Mouse (Mus musculus) CH12.LX (cell line): Measurements from ENCODE around the gene Vmn1r65. TPM values are rescaled to one million over a fixed set of nuclear protein-coding genes. Genes with fewer than 3 reads are reported as not detected.
"Not testable (repeated sequence)": the region's sequence is repeated elsewhere in the genome, so short reads cannot be mapped to it uniquely, and the experiment has no call there.

Experiments
- DNase-seq: peaks from one replicate; pipeline ENCODE4 v3.0.0-alpha.2; 2013; ENCODE audit errors: extremely low read depth
- H3K27ac ChIP-seq: 2 replicates; pipeline ENCODE4 v1.5.1; 2012; ENCODE audit warnings: low read depth, mild to moderate bottlenecking, control low read depth, moderate library complexity; ENCODE audit not compliant: insufficient read depth
- H3K27me3 ChIP-seq: replicated peaks from 2 replicates; pipeline ENCODE3; 2012; ENCODE audit warnings: inconsistent platforms
- H3K36me3 ChIP-seq, 2 experiments: replicated peaks in 1 of 2; 2 replicates each; pipeline versions ENCODE3 to v1.6.1; 2012; ENCODE audit warnings: inconsistent platforms in 1 of 2, low read length in 1 of 2, mild to moderate bottlenecking in 1 of 2, mixed read lengths in 1 of 2, moderate library complexity in 1 of 2; ENCODE audit not compliant: control insufficient read depth in 1 of 2, insufficient read depth in 1 of 2
- H3K4me1 ChIP-seq, 2 experiments: 2 replicates each; pipeline ENCODE4 v1.6.1; 2012; ENCODE audit warnings: inconsistent platforms in 1 of 2, moderate library complexity in 1 of 2; ENCODE audit not compliant: insufficient read depth in 2 of 2, control insufficient read depth in 1 of 2
- H3K4me2 ChIP-seq: 2 replicates; pipeline ENCODE4 v1.6.1; 2012; ENCODE audit warnings: low read depth, mild to moderate bottlenecking, control low read depth; ENCODE audit not compliant: poor library complexity, insufficient read depth, severe bottlenecking
- H3K4me3 ChIP-seq, 3 experiments: fragments of 150-350 bp in 1 of 3; sonication (generic) in 1 of 3; replicated peaks in 1 of 3; 2 replicates each; pipeline versions ENCODE3 to v1.5.1; 2011 to 2012; ENCODE audit warnings: low read depth in 2 of 3, low read length in 2 of 3, mild to moderate bottlenecking in 2 of 3, moderate library complexity in 2 of 3, control low read depth in 1 of 3, improper control_type of control experiment in 1 of 3, inconsistent platforms in 1 of 3, mixed read lengths in 1 of 3; ENCODE audit not compliant: poor library complexity in 1 of 3
- H3K79me2 ChIP-seq: replicated peaks from 2 replicates; pipeline ENCODE4 v1.6.1; 2012; ENCODE audit warnings: mild to moderate bottlenecking, moderate library complexity; ENCODE audit not compliant: control insufficient read depth, poor library complexity, insufficient read depth, severe bottlenecking; ENCODE audit errors: extremely low read depth
- H3K9ac ChIP-seq: 2 replicates; pipeline ENCODE4 v1.6.1; 2012; ENCODE audit warnings: low read depth, mild to moderate bottlenecking, control low read depth, moderate library complexity; ENCODE audit not compliant: insufficient read depth
- H3K9me3 ChIP-seq: replicated peaks from 2 replicates; pipeline ENCODE3; 2012; ENCODE audit warnings: low read length, inconsistent platforms, mixed read lengths
- BHLHE40 ChIP-seq: IDR thresholded peaks from 2 replicates; pipeline ENCODE4 v1.6.1; 2011; ENCODE audit warnings: mild to moderate bottlenecking, low read depth, low read length, improper control_type of control experiment
- CHD1 ChIP-seq: IDR thresholded peaks from 2 replicates; pipeline ENCODE4 v1.6.1; 2012; ENCODE audit warnings: low read depth, low read length, improper control_type of control experiment, inconsistent platforms
- CHD2 ChIP-seq: IDR thresholded peaks from 2 replicates; pipeline ENCODE4 v1.6.1; 2011; ENCODE audit warnings: low read length, improper control_type of control experiment
- EP300 ChIP-seq: IDR thresholded peaks from 2 replicates; pipeline ENCODE4 v1.6.1; 2011; ENCODE audit warnings: low read length, improper control_type of control experiment
- ETS1 ChIP-seq: conservative IDR thresholded peaks from 2 replicates; pipeline ENCODE4 v1.6.1; 2012; ENCODE audit warnings: low read depth, mild to moderate bottlenecking, inconsistent platforms, low read length, improper control_type of control experiment, moderate library complexity
- GABPA ChIP-seq: IDR thresholded peaks from 2 replicates; pipeline ENCODE4 v1.6.1; 2012; ENCODE audit warnings: low read depth, low read length, improper control_type of control experiment, inconsistent platforms; ENCODE audit not compliant: insufficient replicate concordance
- IRF4 ChIP-seq: IDR thresholded peaks from 2 replicates; pipeline ENCODE4 v1.6.1; 2014; ENCODE audit warnings: low read depth, mild to moderate bottlenecking, inconsistent platforms, low read length, improper control_type of control experiment
- JUN ChIP-seq: IDR thresholded peaks from 2 replicates; pipeline ENCODE4 v1.6.1; 2011; ENCODE audit warnings: low read depth, mild to moderate bottlenecking, low read length, improper control_type of control experiment, moderate library complexity; ENCODE audit not compliant: insufficient read depth
- JUND ChIP-seq: conservative IDR thresholded peaks from 2 replicates; pipeline ENCODE4 v1.6.1; 2011; ENCODE audit warnings: low read depth, low read length, improper control_type of control experiment
- KAT2A ChIP-seq: IDR thresholded peaks from 2 replicates; pipeline ENCODE4 v1.6.1; 2012; ENCODE audit warnings: low read length, improper control_type of control experiment, inconsistent platforms; ENCODE audit not compliant: insufficient replicate concordance
- MAX ChIP-seq: IDR thresholded peaks from 2 replicates; pipeline ENCODE4 v1.6.1; 2011; ENCODE audit warnings: low read length, improper control_type of control experiment
- MAZ ChIP-seq: IDR thresholded peaks from 2 replicates; pipeline ENCODE4 v1.6.1; 2012; ENCODE audit warnings: low read depth, mild to moderate bottlenecking, inconsistent platforms, low read length, improper control_type of control experiment, moderate library complexity
- MEF2A ChIP-seq: IDR thresholded peaks from 2 replicates; pipeline ENCODE4 v1.6.1; 2014; ENCODE audit warnings: low read depth, mild to moderate bottlenecking, inconsistent platforms, low read length, improper control_type of control experiment, borderline replicate concordance
- MXI1 ChIP-seq: IDR thresholded peaks from 2 replicates; pipeline ENCODE4 v1.6.1; 2011; ENCODE audit warnings: mild to moderate bottlenecking, low read depth, low read length, improper control_type of control experiment
- MYC ChIP-seq: IDR thresholded peaks from 2 replicates; pipeline ENCODE4 v1.6.1; 2011; ENCODE audit warnings: low read depth, mild to moderate bottlenecking, improper control_type of control experiment, low read length
- NRF1 ChIP-seq: IDR thresholded peaks from 2 replicates; pipeline ENCODE4 v1.6.1; 2014; ENCODE audit warnings: low read depth, mild to moderate bottlenecking, inconsistent platforms, low read length, improper control_type of control experiment, moderate library complexity
- PAX5 ChIP-seq: IDR thresholded peaks from 2 replicates; pipeline ENCODE4 v1.6.1; 2012; ENCODE audit warnings: low read length, inconsistent platforms, mixed read lengths
- POLR2AphosphoS2 ChIP-seq: IDR thresholded peaks from 2 replicates; pipeline ENCODE4 v1.6.1; 2011; ENCODE audit warnings: low read depth, low read length, improper control_type of control experiment
- RAD21 ChIP-seq: IDR thresholded peaks from 2 replicates; pipeline ENCODE4 v1.6.1; 2011; ENCODE audit warnings: low read depth, mild to moderate bottlenecking, low read length, improper control_type of control experiment, moderate library complexity
- RCOR1 ChIP-seq: conservative IDR thresholded peaks from 2 replicates; pipeline ENCODE4 v1.6.1; 2012; ENCODE audit warnings: low read depth, mild to moderate bottlenecking, inconsistent platforms, low read length, improper control_type of control experiment
- SIN3A ChIP-seq: IDR thresholded peaks from 2 replicates; pipeline ENCODE4 v1.6.1; 2012; ENCODE audit warnings: low read length, improper control_type of control experiment, inconsistent platforms
- TCF12 ChIP-seq: IDR thresholded peaks from 2 replicates; pipeline ENCODE4 v1.6.1; 2014; ENCODE audit warnings: low read depth, mild to moderate bottlenecking, inconsistent platforms, low read length, improper control_type of control experiment
- USF1 ChIP-seq: IDR thresholded peaks from 2 replicates; pipeline ENCODE4 v1.6.1; 2014; ENCODE audit warnings: low read depth, mild to moderate bottlenecking, inconsistent platforms, low read length, improper control_type of control experiment
- ZC3H11A ChIP-seq: IDR thresholded peaks from 2 replicates; pipeline ENCODE4 v1.6.1; 2012; ENCODE audit warnings: low read depth, mild to moderate bottlenecking, inconsistent platforms, low read length, improper control_type of control experiment
- ZMIZ1 ChIP-seq: IDR thresholded peaks from 2 replicates; pipeline ENCODE4 v1.6.1; 2012; ENCODE audit warnings: low read depth, mild to moderate bottlenecking, inconsistent platforms, low read length, improper control_type of control experiment
- dilution Hi-C: fragments of 300-500 bp; cut with MboI; formaldehyde crosslinking; loops from 2 replicates; pipeline ENCODE4 v1.14.3; 2020; ENCODE audit warnings: low sequenced_read_pairs; ENCODE audit not compliant: extremely low pct_unique_long_range_greater_than_20kb, extremely low pct_ligation_motif_present
- in situ Hi-C: fragments of 300-500 bp; cut with MboI; formaldehyde crosslinking; loops from 3 replicates; pipeline ENCODE4 v1.14.3; 2019; ENCODE audit warnings: low sequenced_read_pairs, low pct_ligation_motif_present, low pct_unique_long_range_greater_than_20kb, mixed read lengths
- polyA plus RNA-seq: library from polyadenylated mRNA; unstranded; fragments of >175 nt; gene quantifications from 2 replicates; pipeline ENCODE4 v1.2.1, GENCODE M21; 2012; ENCODE audit warnings: low read depth; ENCODE audit not compliant: insufficient read length
- total RNA-seq, 2 experiments: library from RNA; depleted of rRNA; stranded (reverse); fragments of 300-350 nt in 1 of 2; fragments of >200 nt in 1 of 2; gene quantifications; 2 replicates each; pipeline ENCODE4 v1.2.3; 2012 to 2014

Gene Vmn1r65
- total RNA-seq (2012; rRNA removed) (not detected in 2 replicates), total RNA-seq (2014; rRNA removed) (not detected in 2 replicates), polyA plus RNA-seq (not detected in 2 replicates)

GRCm38 (mm10) chr7:6010910-6011309 lies at the start of gene Vmn1r65:
TSS of gene Vmn1r65 (minus strand) at chr7:6011010.
- Histone ChIP-seq H3K4me3 (no peak within 1 kb of the TSS), H3K4me1 (no peaks in the 10 kb centered on the region), H3K9ac (no peak within 1 kb of the TSS), H3K36me3 (no peaks in the 10 kb centered on the region), H3K4me2 (no peak within 1 kb of the TSS), H3K79me2 (no peaks in the 10 kb centered on the region), H3K27ac (no peak within 1 kb of the TSS), H3K27me3 (peaks cover 23% of the 10 kb centered on the region), H3K9me3 (no peaks in the 10 kb centered on the region)
- TF ChIP-seq JUN: no peak
- TF ChIP-seq MYC: no peak
- no peak for TF ChIP-seq CHD1
- TF ChIP-seq NRF1: no peak
- no peak for TF ChIP-seq USF1
- no peak for TF ChIP-seq CHD2
- no peak for TF ChIP-seq BHLHE40
- TF ChIP-seq RCOR1: no peak
- TF ChIP-seq KAT2A: no peak
- TF ChIP-seq IRF4: no peak
- no peak for TF ChIP-seq JUND
- no peak for TF ChIP-seq ETS1
- no peak for TF ChIP-seq TCF12
- no peak for DNase-seq
- dilution Hi-C loops (no loop called here), in situ Hi-C loops (no loop called here)

- peaks cover 0 to 2% of the 10 kb centered on the region in 2 experiments; a peak in 1 of 4 replicates for H3K4me1 ChIP-seq
- peaks cover 16% of the 10 kb centered on the region for H3K27me3 ChIP-seq
- no peak for TF ChIP-seq RCOR1
- no peak for TF ChIP-seq EP300
- no peak for TF ChIP-seq SIN3A
- TF ChIP-seq ZC3H11A: no peak
- TF ChIP-seq IRF4: no peak
- no peak for TF ChIP-seq RAD21
- TF ChIP-seq GABPA: no peak
- TF ChIP-seq MAZ: no peak
- no peak for TF ChIP-seq MAX
- TF ChIP-seq BHLHE40: no peak
- TF ChIP-seq POLR2AphosphoS2: no peak
- no peak for TF ChIP-seq USF1
- no peak for TF ChIP-seq JUND
- no peak for TF ChIP-seq MEF2A
- no peak for TF ChIP-seq MXI1
- no peak for TF ChIP-seq PAX5
- no peak for TF ChIP-seq JUN
- no peak for TF ChIP-seq ZMIZ1
- dilution Hi-C loops: no loop called here
- no peak within 1 kb of the TSS for H3K4me2 ChIP-seq
- no peaks in the 10 kb centered on the region for H3K9me3 ChIP-seq
- no peak within 1 kb of the TSS for H3K4me3 ChIP-seq
- no peaks in the 10 kb centered on the region for H3K79me2 ChIP-seq
- no peaks in the 10 kb centered on the region for H3K36me3 ChIP-seq
- in situ Hi-C loops: no loop called here
- H3K9ac ChIP-seq: no peak within 1 kb of the TSS
- H3K27ac ChIP-seq: no peak within 1 kb of the TSS
- DNase-seq: no peak
Observed at GRCm38 (mm10) chr7:6044861-6045260, 34.1 kb upstream of the Vmn1r65 start, which contains the start of gene Nlrp4c. TSS of gene Nlrp4c (plus strand) at chr7:6045161.

GRCm38 (mm10) chr7:5982426-5982825 lies 28.4 kb downstream of the Vmn1r65 start:
- H3K4me3 ChIP-seq, H3K4me2 ChIP-seq, H3K36me3 ChIP-seq, in situ Hi-C loops, H3K27ac ChIP-seq, H3K79me2 ChIP-seq, DNase-seq, dilution Hi-C loops, H3K9me3 ChIP-seq, H3K4me1 ChIP-seq, H3K9ac ChIP-seq, H3K27me3 ChIP-seq: not testable (repeated sequence)
